Mouse (Mus musculus) embryonic facial prominence, embryonic 14.5 days (tissue): Measurements from ENCODE around the gene AB124611. TPM values are rescaled to one million over a fixed set of nuclear protein-coding genes. Genes with fewer than 3 reads are reported as not detected.

ENCODE experiments used
- ATAC-seq: fragments of 200-750 bp; cut with Nextera tagmentation; 2 replicates; pipeline ENCODE4 v1.8.0; 2017; ENCODE audit warnings: low read depth, moderate number of reproducible peaks, moderate TSS enrichment
- DNase-seq: peaks from one replicate; pipeline ENCODE4 v3.0.0-alpha.2; 2015; ENCODE audit warnings: low spot score
- H3K27ac ChIP-seq: fragments of 300-500 bp; sonication (generic); replicated peaks from 2 replicates; pipeline ENCODE4 v1.5.1; 2014; ENCODE audit warnings: low read depth, mild to moderate bottlenecking, low read length, moderate library complexity
- H3K27me3 ChIP-seq: fragments of 300-500 bp; sonication (generic); replicated peaks from 2 replicates; pipeline ENCODE4 v1.6.1; 2014; ENCODE audit warnings: low read length; ENCODE audit not compliant: control insufficient read depth, insufficient read depth
- H3K36me3 ChIP-seq: fragments of 300-500 bp; sonication (generic); 2 replicates; pipeline ENCODE4 v1.6.1; 2014; ENCODE audit warnings: low read length, mixed read lengths; ENCODE audit not compliant: control insufficient read depth, insufficient read depth
- H3K4me1 ChIP-seq: fragments of 300-500 bp; sonication (generic); 2 replicates; pipeline ENCODE4 v1.6.1; 2014; ENCODE audit warnings: antibody characterized with exemption, low read length; ENCODE audit not compliant: control insufficient read depth, insufficient read depth
- H3K4me2 ChIP-seq: fragments of 300-500 bp; sonication (generic); 2 replicates; pipeline ENCODE4 v1.6.1; 2014; ENCODE audit warnings: low read depth, mild to moderate bottlenecking, low read length, moderate library complexity, mixed read lengths
- H3K4me3 ChIP-seq: fragments of 300-500 bp; sonication (generic); 2 replicates; pipeline ENCODE4 v1.5.1; 2014; ENCODE audit warnings: low read depth, mild to moderate bottlenecking, low read length
- H3K9ac ChIP-seq: fragments of 300-500 bp; sonication (generic); 2 replicates; pipeline ENCODE4 v1.6.1; 2014; ENCODE audit warnings: low read depth, mild to moderate bottlenecking, low read length, moderate library complexity, mixed read lengths
- H3K9me3 ChIP-seq: fragments of 300-500 bp; sonication (generic); 2 replicates; pipeline ENCODE4 v1.6.1; 2016; ENCODE audit warnings: low read length; ENCODE audit not compliant: control insufficient read depth
- WGBS: fragments of 180-500 bp; shearing (Covaris S2); extraction: QIAGEN DNeasy Blood & Tissue Kit; methylation state at CpG from one replicate; pipeline ENCODE4 v1.1.7; 2014; 5-methylcytosine and 5-hydroxymethylcytosine counted together
- polyA plus RNA-seq: library from polyadenylated mRNA; unstranded; fragments of >200 nt; fragmentation: Nextera tagmentation; extraction: Ambion mirVana; gene quantifications from 2 replicates; pipeline ENCODE4 v1.2.1, GENCODE M21; 2014

The AB124611 gene
- polyA plus RNA-seq, 1 experiment from 2014 or later = 2.1 TPM

DNA sequence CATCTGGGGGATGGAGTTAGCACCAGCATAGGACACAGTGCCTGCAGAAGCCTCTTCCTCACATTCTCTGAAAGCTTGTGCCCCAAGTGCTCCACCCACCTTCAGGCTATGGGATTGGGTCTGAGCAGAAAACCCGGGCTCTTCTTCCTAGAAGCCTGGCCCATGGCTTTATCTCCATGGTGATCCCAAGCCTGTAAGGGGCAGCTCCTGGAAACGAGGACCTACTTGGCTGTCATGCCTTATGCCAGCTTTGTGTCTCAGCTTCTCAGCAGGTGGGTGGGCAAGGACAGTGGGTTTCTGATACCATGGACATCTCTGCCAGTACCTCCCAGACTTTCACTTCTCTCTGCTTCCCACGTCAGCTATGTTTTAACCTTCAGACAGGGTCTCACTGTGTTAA, 52.2 kb downstream of the AB124611 start:
- Histone ChIP-seq H3K27me3 (no peaks in the 10 kb centered on the region), H3K4me3 (no peak overlapping the region), H3K36me3 (peaks cover 97% of the 10 kb centered on the region), H3K4me1 (no peaks in the 10 kb centered on the region), H3K9ac (no peak overlapping the region), H3K9me3 (no peaks in the 10 kb centered on the region), H3K4me2 (no peak overlapping the region), H3K27ac (no peak overlapping the region)
- ATAC-seq (no peak), DNase-seq (no peak)
- WGBS = 80% methylated on average over 3 of the region's 3 CpGs

DNA sequence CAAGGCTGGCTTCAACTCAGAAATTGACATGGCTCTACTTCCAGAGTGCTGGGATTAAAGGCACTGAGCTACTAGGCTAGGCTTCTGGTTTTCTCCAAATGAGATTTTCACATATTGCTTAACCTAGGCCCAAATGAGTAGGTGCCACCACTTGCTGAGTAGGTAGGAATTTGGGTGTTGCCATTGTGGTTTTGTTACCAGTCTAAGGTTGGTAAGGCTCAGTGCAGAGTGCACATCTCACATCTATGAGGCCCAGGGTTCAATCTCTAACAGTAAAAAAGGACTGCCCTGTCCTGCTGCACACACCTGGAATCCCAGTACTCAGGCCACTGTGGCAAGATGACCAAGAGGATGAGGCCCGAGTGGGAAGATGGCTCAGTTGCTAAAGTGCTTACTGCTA, 59.4 kb downstream of the AB124611 start:
- Histone ChIP-seq H3K4me1 (no peaks in the 10 kb centered on the region), H3K9ac (no peak overlapping the region), H3K36me3 (peaks cover 98% of the 10 kb centered on the region), H3K4me2 (no peak overlapping the region), H3K9me3 (no peaks in the 10 kb centered on the region), H3K27ac (no peak overlapping the region), H3K4me3 (no peak overlapping the region), H3K27me3 (no peaks in the 10 kb centered on the region)
- DNase-seq = no peak
- WGBS = 73% methylated on average over 1 of the region's 1 CpGs
- no peak for ATAC-seq

- ATAC-seq (no peak), DNase-seq (no peak)
- Histone ChIP-seq H3K9me3 (no peaks in the 10 kb centered on the region), H3K36me3 (peaks cover 81% of the 10 kb centered on the region), H3K27me3 (no peaks in the 10 kb centered on the region), H3K4me1 (peaks cover 8% of the 10 kb centered on the region), H3K27ac (no peak overlapping the region), H3K9ac (no peak overlapping the region), H3K4me2 (no peak overlapping the region), H3K4me3 (no peak overlapping the region)
- WGBS = 86% methylated on average over 22 of the region's 23 CpGs
These were observed 61.8 kb downstream of the AB124611 start for GRCm38 (mm10) chr9:21587678-21588349.

DNA sequence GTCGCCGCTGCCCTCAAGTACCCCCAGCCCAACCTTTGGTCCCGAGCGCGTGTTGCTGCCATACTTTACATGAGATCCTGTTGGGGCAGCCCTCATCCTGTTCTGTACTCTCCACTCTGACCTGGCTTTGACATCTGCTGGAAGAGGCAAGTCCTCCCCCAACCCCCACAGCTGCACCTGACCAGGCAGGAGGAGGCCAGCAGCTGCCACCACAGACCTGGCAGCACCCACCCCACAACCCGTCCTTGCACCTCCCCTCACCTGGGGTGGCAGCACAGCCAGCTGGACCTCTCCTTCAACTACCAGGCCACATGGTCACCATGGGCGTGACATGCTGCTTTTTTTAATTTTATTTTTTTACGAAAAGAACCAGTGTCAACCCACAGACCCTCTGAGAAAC, 62.4 kb downstream of the AB124611 start:
- no peaks in the 10 kb centered on the region for H3K9me3 ChIP-seq
- H3K9ac ChIP-seq = no peak overlapping the region
- H3K4me1 ChIP-seq = peaks cover 8% of the 10 kb centered on the region
- H3K36me3 ChIP-seq = peaks cover 75% of the 10 kb centered on the region
- WGBS = 86% methylated on average over 8 of the region's 8 CpGs
- DNase-seq (no peak), ATAC-seq (no peak)
- no peak overlapping the region for H3K27ac ChIP-seq
- H3K27me3 ChIP-seq = no peaks in the 10 kb centered on the region
- H3K4me2 ChIP-seq = no peak overlapping the region
- H3K4me3 ChIP-seq = no peak overlapping the region

DNA sequence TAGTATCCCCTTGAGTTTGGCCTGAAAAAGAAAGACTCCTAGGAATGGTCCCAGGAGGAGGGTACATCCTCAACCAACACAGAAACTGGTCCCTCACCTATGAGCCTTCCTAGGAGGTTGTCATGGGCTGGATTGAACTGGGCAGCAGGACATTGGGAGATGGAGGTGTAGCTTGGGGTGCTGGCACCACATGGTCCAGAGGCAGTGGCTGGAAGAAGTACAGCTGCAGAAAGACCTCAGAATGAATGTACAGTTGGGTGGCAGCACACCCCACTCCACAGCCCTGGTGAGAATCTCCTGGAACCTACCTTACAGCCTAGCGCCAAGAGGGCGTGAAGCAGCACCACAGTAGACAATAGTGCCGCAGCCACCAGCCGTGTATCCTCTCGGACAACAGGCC, 63.6 kb downstream of the AB124611 start:
- H3K9ac ChIP-seq = no peak overlapping the region
- peaks cover 16% of the 10 kb centered on the region for H3K4me1 ChIP-seq
- H3K36me3 ChIP-seq = peaks cover 65% of the 10 kb centered on the region
- DNase-seq = no peak
- H3K4me2 ChIP-seq = no peak overlapping the region
- no peaks in the 10 kb centered on the region for H3K9me3 ChIP-seq
- H3K4me3 ChIP-seq = no peak overlapping the region
- H3K27me3 ChIP-seq = no peaks in the 10 kb centered on the region
- H3K27ac ChIP-seq = no peak overlapping the region
- ATAC-seq = no peak
- WGBS = 98% methylated on average over 5 of the region's 5 CpGs

DNA sequence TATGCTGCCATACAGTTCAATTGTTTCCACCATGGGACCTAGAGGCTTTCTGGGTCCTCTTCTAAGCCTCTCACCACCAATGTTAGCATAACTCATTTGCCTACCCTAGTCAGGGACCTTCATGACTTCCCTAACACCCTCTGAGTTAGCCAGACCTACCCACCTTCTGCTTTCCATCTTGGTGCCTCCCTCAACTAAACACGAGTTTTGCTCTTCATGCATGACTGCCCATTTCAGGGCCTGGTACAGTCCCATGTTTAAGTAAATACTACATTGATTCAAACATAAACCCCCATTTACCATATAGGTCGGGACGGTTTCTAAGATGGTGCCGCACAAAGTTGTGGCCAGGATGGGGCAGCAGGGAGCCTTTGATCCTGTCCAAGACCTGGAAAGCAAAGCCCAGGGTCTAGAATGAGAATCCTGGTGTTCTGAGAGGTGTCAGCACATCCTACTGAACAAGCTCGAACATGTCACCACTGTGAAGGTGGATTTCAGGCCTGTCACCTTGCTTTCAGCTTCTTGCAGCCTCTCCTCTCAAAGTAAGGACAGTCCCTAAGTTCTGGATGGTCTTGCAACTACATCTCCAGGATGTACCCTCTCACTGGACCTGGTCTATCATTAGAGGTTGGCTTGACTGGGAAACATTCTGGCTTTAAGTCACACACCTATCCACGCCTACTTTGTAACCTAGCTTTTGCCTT, 65.3 kb downstream of the AB124611 start:
- DNase-seq = no peak
- H3K9ac ChIP-seq = no peak overlapping the region
- H3K4me3 ChIP-seq = peak overlapping the region; percentile 96
- no peaks in the 10 kb centered on the region for H3K9me3 ChIP-seq
- no peak for ATAC-seq
- H3K27me3 ChIP-seq = no peaks in the 10 kb centered on the region
- peaks cover 16% of the 10 kb centered on the region for H3K4me1 ChIP-seq
- peak overlapping the region; percentile 89 for H3K4me2 ChIP-seq
- WGBS = 87% methylated on average over 6 of the region's 6 CpGs
- peaks cover 62% of the 10 kb centered on the region for H3K36me3 ChIP-seq
- no peak overlapping the region for H3K27ac ChIP-seq

DNA sequence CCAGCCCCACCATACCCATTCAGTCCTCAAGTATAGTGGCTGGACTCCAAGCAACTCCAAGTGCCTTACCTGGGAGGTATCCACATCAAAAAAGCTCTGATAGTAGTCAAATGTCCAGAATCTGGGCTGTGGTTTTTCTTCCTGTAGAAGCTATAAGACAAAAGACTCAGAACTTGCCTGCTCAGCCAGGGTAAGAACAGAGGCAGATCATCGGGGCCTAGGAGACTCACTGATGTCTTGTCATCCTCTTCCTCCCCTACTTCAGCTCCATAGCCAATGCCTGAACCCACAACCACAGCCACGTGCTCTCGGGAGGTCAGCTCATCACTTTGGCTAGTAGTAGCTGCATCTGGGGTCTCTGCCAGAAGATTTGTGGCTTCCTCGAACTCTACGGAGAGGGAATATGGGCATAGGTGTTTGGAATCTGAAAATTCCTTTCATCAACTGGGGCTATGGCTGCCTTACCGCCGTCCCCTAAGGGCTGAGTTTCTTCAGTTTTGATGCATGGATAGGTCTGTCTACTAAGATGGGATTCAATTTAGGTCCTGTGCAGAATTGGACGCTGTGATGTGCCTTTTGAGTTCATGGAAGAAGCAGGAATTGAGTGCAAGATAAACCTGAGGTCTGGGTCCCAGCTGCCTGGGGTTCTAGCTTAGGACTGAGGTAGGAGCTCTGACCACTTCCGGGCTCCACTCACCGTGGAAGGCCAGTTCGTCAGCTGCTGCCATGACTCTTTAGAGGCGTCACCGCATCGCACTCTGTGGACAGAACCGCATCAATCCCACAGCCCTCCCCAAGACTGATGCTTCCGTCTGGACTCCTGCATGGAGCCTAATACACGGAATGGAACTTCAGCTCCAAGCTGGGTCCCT, 66.1 kb downstream of the AB124611 start:
- DNase-seq (no peak), ATAC-seq (peak; percentile 61)
- Histone ChIP-seq H3K4me1 (peaks cover 16% of the 10 kb centered on the region), H3K27ac (peak overlapping the region; percentile 30), H3K36me3 (peaks cover 57% of the 10 kb centered on the region), H3K27me3 (no peaks in the 10 kb centered on the region), H3K4me3 (peak overlapping the region; percentile 96), H3K4me2 (peak overlapping the region; percentile 89), H3K9me3 (no peaks in the 10 kb centered on the region), H3K9ac (peak overlapping the region; percentile 86)
- WGBS = 20% methylated on average over 16 of the region's 17 CpGs

GRCm38 (mm10) chr9:21592703-21593121, 66.7 kb downstream of the AB124611 start, which contains the start of the genes Timm29 and Yipf2:
Timm29 (plus strand) TSS chr9:21592722.
Yipf2 (minus strand) TSS chr9:21592828.
- no peaks in the 10 kb centered on the region for H3K9me3 ChIP-seq
- H3K27me3 ChIP-seq = no peaks in the 10 kb centered on the region
- ATAC-seq = peak; percentile 95
- peak within 1 kb of the TSS; percentile 79 for H3K27ac ChIP-seq
- peak within 1 kb of the TSS; percentile 96 for H3K4me3 ChIP-seq
- peak within 1 kb of the TSS; percentile 86 for H3K9ac ChIP-seq
- peaks cover 16% of the 10 kb centered on the region for H3K4me1 ChIP-seq
- H3K36me3 ChIP-seq = peaks cover 50% of the 10 kb centered on the region
- WGBS = 0% methylated on average over 21 of the region's 30 CpGs
- DNase-seq = peak; percentile 98
- peak within 1 kb of the TSS; percentile 89 for H3K4me2 ChIP-seq
